Mouse (Mus musculus) heart, embryonic 11.5 days (tissue): ENCODE measurements around the gene Btbd35f20. TPM values are rescaled to one million over a fixed set of nuclear protein-coding genes. Genes with fewer than 3 reads are reported as not detected.
"Not testable (repeated sequence)": the region's sequence is repeated elsewhere in the genome, so short reads cannot be mapped to it uniquely, and the experiment has no call there.

Experiments used
- ATAC-seq: fragments of 200-750 bp; cut with Nextera tagmentation; replicated peaks from 2 replicates; pipeline ENCODE4 v1.8.0; 2017; ENCODE audit warnings: moderate library complexity; ENCODE audit not compliant: insufficient number of reproducible peaks, low FRiP score, low TSS enrichment
- H3K27ac ChIP-seq: fragments of 300-500 bp; sonication (generic); 2 replicates; pipeline ENCODE4 v1.5.1; 2014; ENCODE audit warnings: mild to moderate bottlenecking, low read depth, low read length
- H3K27me3 ChIP-seq: fragments of 300-500 bp; sonication (generic); 2 replicates; pipeline ENCODE4 v1.6.1; 2014; ENCODE audit warnings: mild to moderate bottlenecking, low read length, mixed read lengths; ENCODE audit not compliant: control insufficient read depth, insufficient read depth
- H3K36me3 ChIP-seq: fragments of 300-500 bp; sonication (generic); 2 replicates; pipeline ENCODE4 v1.6.1; 2014; ENCODE audit warnings: mild to moderate bottlenecking, low read length, moderate library complexity, mixed read lengths; ENCODE audit not compliant: control insufficient read depth, insufficient read depth
- H3K4me1 ChIP-seq: fragments of 300-500 bp; sonication (generic); 2 replicates; pipeline ENCODE4 v1.6.1; 2014; ENCODE audit warnings: low read length; ENCODE audit not compliant: control insufficient read depth, insufficient read depth
- H3K4me2 ChIP-seq: fragments of 300-500 bp; sonication (generic); 2 replicates; pipeline ENCODE4 v1.6.1; 2014; ENCODE audit warnings: mild to moderate bottlenecking, moderate library complexity
- H3K4me3 ChIP-seq: fragments of 300-500 bp; sonication (generic); 2 replicates; pipeline ENCODE4 v1.5.1; 2014; ENCODE audit warnings: low read depth, low read length
- H3K9ac ChIP-seq: fragments of 300-500 bp; sonication (generic); 2 replicates; pipeline ENCODE4 v1.6.1; 2014; ENCODE audit warnings: mild to moderate bottlenecking, low read depth, low read length, moderate library complexity
- H3K9me3 ChIP-seq: fragments of 300-500 bp; sonication (generic); replicated peaks from 2 replicates; pipeline ENCODE4 v1.6.1; 2016; ENCODE audit warnings: low read length; ENCODE audit not compliant: control insufficient read depth
- WGBS: fragments of 180-500 bp; shearing (Covaris S2); extraction: QIAGEN DNeasy Blood & Tissue Kit; methylation state at CpG from one replicate; pipeline ENCODE4 v1.1.7; 2014; ENCODE audit not compliant: insufficient replicate concordance; 5-methylcytosine and 5-hydroxymethylcytosine counted together
- polyA plus RNA-seq: library from polyadenylated mRNA; unstranded; fragments of >200 nt; fragmentation: Nextera tagmentation; extraction: Ambion mirVana; gene quantifications from 2 replicates; pipeline ENCODE4 v1.2.1, GENCODE M21; 2014

The Btbd35f20 gene
- polyA plus RNA-seq, result not detected in 2 replicates

GRCm38 (mm10) chrX:4291145-4291544 is at the start of gene Btbd35f20:
Gene Btbd35f20, minus strand, starts transcription at chrX:4291245.
- not testable (repeated sequence) for H3K36me3 ChIP-seq, H3K9me3 ChIP-seq, H3K4me3 ChIP-seq, H3K4me2 ChIP-seq, H3K27ac ChIP-seq, H3K9ac ChIP-seq, H3K27me3 ChIP-seq, H3K4me1 ChIP-seq, ATAC-seq
- WGBS, result no CpG with 5 or more reads among the region's 4 CpGs

Other genes starting within 250 kb of the Btbd35f20 start
- not detected in 2 replicates for gene Btbd35f28, start 94.7 kb downstream of the Btbd35f20 start, polyA plus RNA-seq
- not detected in 2 replicates for gene Btbd35f17, start 79.4 kb upstream of the Btbd35f20 start, polyA plus RNA-seq